Mouse (Mus musculus) hindbrain, embryonic 10.5 days (tissue): ENCODE results near the gene Vac14. TPM values are rescaled to one million over a fixed set of nuclear protein-coding genes. Genes with fewer than 3 reads are reported as not detected.
"Not testable (repeated sequence)": the region's sequence is repeated elsewhere in the genome, so short reads cannot be mapped to it uniquely, and the experiment has no call there.

ENCODE experiments used
- DNase-seq: peaks from one replicate; pipeline ENCODE4 v3.0.0-alpha.2; 2017; ENCODE audit warnings: low spot score
- H3K27ac ChIP-seq: fragments of 300-500 bp; sonication (generic); 2 replicates; pipeline ENCODE4 v1.5.1; 2016; ENCODE audit warnings: mild to moderate bottlenecking, moderate library complexity
- H3K27me3 ChIP-seq: fragments of 300-500 bp; sonication (generic); 2 replicates; pipeline ENCODE4 v1.6.1; 2016; ENCODE audit warnings: mild to moderate bottlenecking; ENCODE audit not compliant: poor library complexity, insufficient read depth, severe bottlenecking
- H3K36me3 ChIP-seq: fragments of 300-500 bp; sonication (generic); 2 replicates; pipeline ENCODE4 v1.6.1; 2016; ENCODE audit warnings: mild to moderate bottlenecking, moderate library complexity
- H3K4me1 ChIP-seq: fragments of 300-500 bp; sonication (generic); replicated peaks from 2 replicates; pipeline ENCODE4 v1.6.1; 2016; ENCODE audit warnings: mild to moderate bottlenecking
- H3K4me3 ChIP-seq: fragments of 300-500 bp; sonication (generic); 2 replicates; pipeline ENCODE4 v1.5.1; 2016; ENCODE audit warnings: mild to moderate bottlenecking, moderate library complexity
- H3K9me3 ChIP-seq: fragments of 300-500 bp; sonication (generic); 2 replicates; pipeline ENCODE4 v1.6.1; 2016; ENCODE audit warnings: mild to moderate bottlenecking, moderate library complexity
- WGBS: fragments of 180-500 bp; shearing (Covaris S2); methylation state at CpG from one replicate; pipeline ENCODE4 v1.1.7; 2016; 5-methylcytosine and 5-hydroxymethylcytosine counted together
- polyA plus RNA-seq: library from polyadenylated mRNA; unstranded; fragments of >200 nt; fragmentation: Nextera tagmentation; extraction: Ambion mirVana; gene quantifications from 2 replicates; pipeline ENCODE4 v1.2.1, GENCODE M21; 2016

Gene Vac14
- polyA plus RNA-seq, 1 experiment from 2014 or later, result 31.9 TPM

DNA sequence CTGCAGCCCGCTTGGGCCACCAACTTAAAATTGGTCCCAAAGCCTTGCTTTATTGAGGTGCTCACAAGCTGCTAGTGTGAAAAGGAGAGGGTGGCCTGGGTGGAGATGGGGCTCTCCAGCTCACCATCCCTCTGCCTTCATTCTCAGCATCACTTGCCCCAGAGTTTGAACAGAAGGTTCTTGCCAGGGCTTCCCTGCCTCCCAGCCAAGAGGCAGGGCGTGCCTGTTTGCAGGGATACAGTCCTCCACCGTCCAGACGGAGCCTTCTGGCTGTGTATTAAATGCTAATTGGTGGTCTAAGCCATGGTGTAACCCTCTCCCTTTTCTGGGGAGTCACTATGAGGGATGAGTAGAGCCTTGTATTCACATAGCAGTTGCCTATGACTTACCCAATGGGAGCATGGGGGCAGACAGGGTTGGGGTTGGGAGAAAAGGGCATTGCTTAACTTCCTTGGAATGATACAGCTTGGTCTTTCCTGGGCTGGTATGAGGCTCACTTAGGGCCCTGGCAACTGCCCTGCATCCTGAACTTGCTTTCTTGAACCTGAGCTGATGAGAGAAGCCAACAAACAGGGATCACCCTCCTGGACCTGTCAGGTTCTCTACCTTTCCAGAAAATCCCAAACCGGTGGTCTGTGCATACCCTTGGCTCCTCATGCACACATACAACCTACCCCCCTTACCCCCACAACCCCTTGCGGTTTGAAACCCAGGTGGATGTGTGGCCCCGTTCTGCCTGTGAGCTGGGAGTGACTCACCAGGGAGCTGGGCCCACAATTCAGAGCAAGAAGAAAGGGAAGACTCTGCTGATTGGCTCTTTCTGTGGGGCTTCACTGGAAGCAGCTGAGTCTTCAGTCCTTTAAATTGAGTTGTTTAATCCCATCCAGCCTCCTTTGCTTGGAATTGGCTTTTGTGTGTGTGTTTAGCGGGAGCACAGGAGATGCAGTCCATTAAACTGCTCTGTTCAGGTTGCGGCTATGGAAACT lies 36.0 kb downstream of the Vac14 start:
- Histone ChIP-seq H3K4me1 (no peaks in the 10 kb centered on the region), H3K27ac (no peak overlapping the region), H3K36me3 (peaks cover 83% of the 10 kb centered on the region), H3K4me3 (no peak overlapping the region), H3K9me3 (no peaks in the 10 kb centered on the region), H3K27me3 (no peaks in the 10 kb centered on the region)
- 83% methylated on average over 9 of the region's 9 CpGs for WGBS
- no peak for DNase-seq

DNA sequence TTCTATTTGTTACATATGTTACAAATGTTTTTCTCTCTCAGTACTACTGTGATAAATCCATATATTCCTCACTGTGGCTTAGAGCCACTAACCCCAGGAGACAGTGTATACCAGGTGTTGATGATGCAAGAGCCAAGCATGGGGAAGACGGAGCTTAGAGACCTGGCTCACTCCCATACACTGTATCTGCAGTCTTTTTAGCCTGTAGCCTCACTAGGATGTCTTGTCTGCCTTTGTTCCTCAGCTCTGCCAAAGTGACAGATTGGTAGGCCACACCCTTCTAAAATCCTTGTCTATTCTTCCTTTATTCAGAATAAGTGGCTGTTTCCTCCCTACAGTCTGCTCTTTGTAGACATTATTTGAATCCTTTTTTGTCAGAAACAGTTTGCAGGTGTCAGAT lies 37.4 kb downstream of the Vac14 start:
- H3K27me3 ChIP-seq, result no peaks in the 10 kb centered on the region
- 90% methylated on average over 1 of the region's 1 CpGs for WGBS
- no peaks in the 10 kb centered on the region for H3K9me3 ChIP-seq
- no peak overlapping the region for H3K27ac ChIP-seq
- peaks cover 77% of the 10 kb centered on the region for H3K36me3 ChIP-seq
- no peaks in the 10 kb centered on the region for H3K4me1 ChIP-seq
- DNase-seq, result no peak
- H3K4me3 ChIP-seq, result no peak overlapping the region

DNA sequence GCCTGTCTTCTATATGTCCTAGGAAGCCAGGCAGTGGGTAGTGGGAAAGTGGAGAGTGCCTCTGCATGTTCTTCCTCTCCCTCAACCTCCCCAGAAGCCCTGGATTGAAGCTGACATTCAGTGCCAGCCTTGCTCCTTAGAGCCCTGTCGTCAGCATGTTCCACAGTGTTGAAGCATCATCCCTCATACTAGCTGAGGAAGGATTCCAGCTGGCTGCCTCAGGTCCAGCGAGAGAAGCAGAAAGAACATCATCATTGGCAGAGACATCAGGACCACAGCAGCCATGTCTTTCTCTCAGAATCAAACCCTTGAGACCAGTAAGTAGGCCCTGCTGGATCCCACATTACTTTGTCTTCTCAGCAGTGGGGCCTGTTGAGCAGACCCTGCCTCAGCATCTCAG lies 39.3 kb downstream of the Vac14 start:
- H3K4me1 ChIP-seq, result no peaks in the 10 kb centered on the region
- H3K36me3 ChIP-seq, result peaks cover 71% of the 10 kb centered on the region
- no peak overlapping the region for H3K27ac ChIP-seq
- H3K9me3 ChIP-seq, result no peaks in the 10 kb centered on the region
- DNase-seq, result no peak
- H3K4me3 ChIP-seq, result no peak overlapping the region
- 92% methylated on average over 2 of the region's 2 CpGs for WGBS
- H3K27me3 ChIP-seq, result no peaks in the 10 kb centered on the region

DNA sequence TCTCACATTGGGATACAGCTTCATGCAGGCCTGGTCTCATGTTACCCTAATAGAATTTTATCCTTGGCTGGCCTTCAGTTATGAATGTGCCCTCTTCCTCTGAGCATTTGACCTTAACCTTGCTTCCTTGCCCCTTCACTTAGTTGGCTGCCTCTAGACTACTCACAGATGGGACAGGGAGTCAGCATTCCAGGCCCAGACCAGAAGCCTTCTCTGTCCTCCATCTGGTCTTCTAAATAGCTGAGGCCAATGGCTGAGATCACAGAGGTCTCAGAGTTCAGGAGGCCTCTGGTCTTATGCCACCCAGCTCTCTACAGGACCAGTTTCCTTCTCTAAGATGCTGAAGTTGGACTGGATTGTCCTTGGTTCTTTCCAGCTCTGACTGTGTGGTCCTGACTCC lies 41.7 kb downstream of the Vac14 start:
- no peak for DNase-seq
- Histone ChIP-seq H3K27me3 (no peaks in the 10 kb centered on the region), H3K9me3 (no peaks in the 10 kb centered on the region), H3K4me1 (peaks cover 12% of the 10 kb centered on the region), H3K4me3 (no peak overlapping the region), H3K36me3 (peaks cover 50% of the 10 kb centered on the region), H3K27ac (no peak overlapping the region)

DNA sequence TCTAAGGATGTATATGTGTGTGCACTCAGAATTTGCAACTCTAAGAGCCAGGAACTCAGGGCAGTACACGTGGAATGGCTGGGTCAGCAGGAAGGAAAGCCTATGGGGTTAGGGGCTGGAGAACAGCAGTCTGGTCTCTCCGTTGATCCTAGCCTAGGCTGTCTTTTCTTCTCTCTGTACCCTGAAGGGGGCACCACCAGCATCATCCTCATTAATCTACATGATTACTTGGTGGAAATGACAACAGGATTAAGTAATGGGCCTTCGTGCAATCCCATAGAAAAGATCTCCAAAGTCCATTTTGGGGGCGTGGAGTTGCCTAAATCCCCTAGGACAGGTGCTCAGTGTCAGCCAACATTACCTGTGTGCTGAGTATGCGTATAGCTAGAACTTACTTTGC lies 44.2 kb downstream of the Vac14 start:
- Histone ChIP-seq H3K27me3 (no peaks in the 10 kb centered on the region), H3K4me3 (no peak overlapping the region), H3K27ac (no peak overlapping the region), H3K4me1 (peaks cover 12% of the 10 kb centered on the region), H3K36me3 (peaks cover 35% of the 10 kb centered on the region), H3K9me3 (no peaks in the 10 kb centered on the region)
- 80% methylated on average over 5 of the region's 5 CpGs for WGBS
- no peak for DNase-seq

DNA sequence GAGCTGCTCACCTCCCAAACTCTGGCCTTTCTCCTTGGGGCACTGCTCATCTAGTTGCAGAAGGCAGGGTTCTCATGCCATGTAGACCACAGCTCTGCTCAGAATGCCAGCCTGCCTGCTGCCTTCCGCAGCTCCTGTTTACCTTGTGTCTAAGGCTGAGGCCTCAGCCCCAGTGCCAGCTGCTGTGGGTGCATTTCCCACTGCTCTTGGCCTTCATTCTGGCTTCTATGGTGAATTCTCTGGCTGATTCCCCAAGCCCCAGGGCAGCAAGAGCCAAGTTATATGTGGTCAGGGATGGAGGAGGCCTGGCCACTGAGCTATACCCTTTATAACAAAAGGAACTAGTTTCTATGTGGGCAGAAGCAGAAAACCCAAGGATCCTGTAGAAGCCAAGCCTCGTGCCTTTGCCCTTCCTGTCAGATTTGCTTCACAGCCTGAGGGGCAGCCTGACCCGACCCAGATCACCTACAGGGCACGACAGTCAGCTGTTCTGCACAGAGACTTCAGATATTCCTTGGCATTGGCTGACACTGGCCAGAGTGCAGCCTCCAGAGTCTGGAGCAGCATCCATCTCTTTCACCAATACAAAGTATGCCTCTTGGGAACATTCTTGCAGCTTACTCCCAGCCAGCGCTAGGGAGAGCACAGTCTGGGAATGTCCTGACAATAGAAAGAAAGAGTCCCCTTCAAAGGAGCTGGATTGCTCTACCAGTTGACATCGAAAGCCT lies 44.8 kb downstream of the Vac14 start:
- 82% methylated on average over 6 of the region's 6 CpGs for WGBS
- no peak for DNase-seq

DNA sequence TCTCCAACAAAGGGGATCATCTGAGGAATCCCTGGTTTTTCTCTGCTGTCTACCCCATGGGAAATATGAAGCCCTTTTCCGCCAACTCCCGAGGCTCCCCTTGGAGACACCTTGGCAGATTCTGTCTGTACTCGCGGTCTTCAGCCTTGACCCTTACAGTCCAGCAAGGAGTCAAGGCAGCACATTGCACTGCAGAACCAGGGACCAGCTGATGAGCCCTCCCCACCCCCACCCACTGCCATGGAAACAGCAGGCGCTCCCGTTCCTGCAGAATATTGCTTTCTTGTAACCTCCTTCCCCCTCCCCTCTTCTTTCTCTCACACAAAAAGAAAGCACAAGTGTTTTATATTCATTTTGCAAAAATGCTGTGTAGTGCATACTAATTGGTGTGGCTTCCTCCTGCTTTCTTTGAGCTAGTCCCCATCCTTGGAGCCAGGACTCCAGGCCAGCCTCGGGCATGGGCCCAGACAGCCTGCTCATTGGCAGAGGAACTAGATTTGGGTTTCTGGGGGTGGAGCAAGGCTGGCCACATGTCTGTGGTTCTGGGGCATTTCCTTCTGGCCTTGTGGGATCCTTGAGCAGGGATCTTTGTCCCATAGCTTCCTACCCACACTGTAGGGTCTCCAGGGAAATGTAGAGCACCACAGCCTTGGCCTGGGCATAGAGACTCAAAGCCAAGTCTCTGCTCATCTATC lies 46.0 kb downstream of the Vac14 start:
- no peak for DNase-seq
- Histone ChIP-seq H3K9me3 (no peaks in the 10 kb centered on the region), H3K27me3 (no peaks in the 10 kb centered on the region), H3K4me1 (peaks cover 12% of the 10 kb centered on the region), H3K27ac (peak overlapping the region; percentile 75), H3K36me3 (peaks cover 19% of the 10 kb centered on the region), H3K4me3 (no peak overlapping the region)
- 73% methylated on average over 7 of the region's 7 CpGs for WGBS

More for the DNA sequence above, 44.8 kb downstream of the Vac14 start:
- Histone ChIP-seq H3K9me3 (no peaks in the 10 kb centered on the region), H3K27ac (no peak overlapping the region), H3K36me3 (peaks cover 29% of the 10 kb centered on the region), H3K27me3 (no peaks in the 10 kb centered on the region), H3K4me1 (peaks cover 12% of the 10 kb centered on the region), H3K4me3 (no peak overlapping the region)

DNA sequence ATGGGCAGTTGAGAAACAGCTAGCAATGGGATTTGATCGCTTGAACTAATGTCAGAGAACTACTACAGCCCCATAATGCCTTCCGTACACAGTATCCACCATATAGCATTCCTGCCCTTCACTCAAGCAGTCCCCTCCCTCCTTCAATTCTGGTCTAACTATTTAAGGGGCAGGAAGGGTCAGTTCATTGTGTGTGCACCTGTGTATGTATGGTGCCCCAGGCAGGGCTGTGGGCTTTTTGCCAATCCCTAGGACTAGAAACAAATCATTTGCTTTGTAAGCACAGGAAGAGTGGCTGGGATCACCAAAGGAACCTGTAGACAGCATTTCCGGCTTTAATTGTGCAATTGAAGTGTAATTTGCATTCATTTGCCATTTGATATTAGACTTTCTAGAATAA lies 46.6 kb downstream of the Vac14 start:
- Histone ChIP-seq H3K27me3 (no peaks in the 10 kb centered on the region), H3K36me3 (peaks cover 19% of the 10 kb centered on the region), H3K27ac (peak overlapping the region; percentile 75; the same call in 1 of the 2 replicates), H3K9me3 (no peaks in the 10 kb centered on the region), H3K4me3 (no peak overlapping the region), H3K4me1 (peaks cover 12% of the 10 kb centered on the region)
- no peak for DNase-seq
- WGBS, result 93% methylated on average over 3 of the region's 3 CpGs

DNA sequence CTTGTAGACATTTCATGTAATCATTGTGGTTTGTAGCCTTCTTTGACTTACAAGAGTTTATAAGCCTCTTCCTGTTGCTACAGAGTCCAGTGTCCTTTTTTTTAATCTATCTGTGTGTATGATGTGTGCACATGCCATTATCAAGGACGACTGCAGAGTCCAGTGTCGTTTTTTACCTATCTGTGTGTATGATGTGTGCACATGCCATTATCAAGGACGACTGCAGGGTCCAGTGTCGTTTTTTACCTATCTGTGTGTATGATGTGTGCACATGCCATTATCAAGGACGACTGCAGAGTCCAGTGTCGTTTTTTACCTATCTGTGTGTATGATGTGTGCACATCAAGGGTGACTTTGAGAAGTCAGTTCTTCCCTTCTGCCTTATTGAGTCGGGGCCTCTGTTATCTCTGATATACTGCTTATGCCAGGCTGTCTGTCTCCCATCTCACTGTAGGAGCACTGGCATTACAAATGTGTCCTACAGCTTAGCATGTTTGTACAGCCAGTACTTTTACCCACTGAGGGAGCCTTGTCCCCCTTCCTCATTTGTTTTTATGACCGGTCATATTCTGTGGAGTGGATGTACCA lies 49.3 kb downstream of the Vac14 start:
- not testable (repeated sequence) for DNase-seq, H3K27me3 ChIP-seq, H3K9me3 ChIP-seq, H3K4me3 ChIP-seq, H3K27ac ChIP-seq
- H3K4me1 ChIP-seq, result peaks cover 12% of the 10 kb centered on the region
- H3K36me3 ChIP-seq, result peaks cover 23% of the 10 kb centered on the region
- 91% methylated on average over 8 of the region's 8 CpGs for WGBS

DNA sequence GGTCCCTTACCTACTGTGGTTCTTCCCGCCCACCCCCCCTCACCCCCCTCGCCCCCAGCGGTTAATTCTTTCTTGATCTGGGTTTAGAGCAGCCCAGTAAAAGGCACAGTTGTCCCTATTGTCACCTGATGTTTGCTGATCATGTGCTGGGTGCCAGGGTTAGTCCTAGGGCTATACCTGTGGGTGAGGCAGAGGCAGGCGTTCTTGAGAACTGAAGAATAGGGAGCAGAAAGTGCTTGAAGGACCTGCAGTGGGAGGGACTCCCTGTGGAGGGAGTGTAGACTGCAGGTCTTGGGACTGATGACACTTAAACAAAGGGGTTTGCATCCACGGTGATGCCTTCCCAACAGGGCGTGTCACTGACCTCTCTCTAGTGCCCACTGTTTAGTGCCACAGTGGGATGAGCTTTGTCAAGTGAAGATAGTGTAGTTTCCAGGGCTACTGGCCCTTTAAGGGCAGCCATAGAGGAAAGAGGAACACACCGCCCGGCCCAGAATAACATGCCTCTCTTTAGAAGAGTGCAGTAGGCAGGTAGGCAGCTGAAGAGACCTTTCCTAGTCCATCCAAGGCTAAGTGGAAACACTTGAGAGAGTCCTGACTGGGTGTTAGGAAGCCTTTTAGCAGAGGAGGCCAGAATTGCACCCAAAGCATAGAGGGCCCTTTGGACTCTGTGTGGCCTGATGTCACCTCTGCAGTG lies 51.7 kb downstream of the Vac14 start:
- Histone ChIP-seq H3K36me3 (peaks cover 46% of the 10 kb centered on the region), H3K27ac (0 out of 2 replicates have a peak overlapping the region, but pooled peaks have one; percentile 53), H3K4me3 (no peak overlapping the region), H3K4me1 (no peaks in the 10 kb centered on the region; the same call in 1 of the 2 replicates), H3K9me3 (no peaks in the 10 kb centered on the region), H3K27me3 (no peaks in the 10 kb centered on the region)
- no peak for DNase-seq
- 72% methylated on average over 8 of the region's 8 CpGs for WGBS

DNA sequence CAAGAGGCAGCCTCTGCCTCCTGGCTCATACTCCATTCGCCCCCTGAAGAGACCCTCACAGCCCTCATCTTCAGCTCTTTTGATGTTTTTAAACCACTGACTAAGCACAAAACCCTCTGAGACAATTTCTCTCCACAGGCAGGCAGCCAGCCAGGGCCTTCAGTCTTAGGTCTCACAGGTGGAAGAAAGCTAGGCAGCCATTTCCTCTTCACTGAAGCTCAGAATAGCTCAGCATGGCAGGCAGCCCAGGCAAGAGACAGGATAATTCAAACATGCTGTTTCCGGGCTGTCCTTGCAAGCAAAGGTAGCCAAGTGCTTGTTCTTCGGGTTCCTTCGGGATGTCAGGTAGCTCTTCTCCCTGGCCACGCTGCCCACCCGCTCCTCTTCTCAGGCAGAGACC lies 52.9 kb downstream of the Vac14 start:
- 89% methylated on average over 6 of the region's 6 CpGs for WGBS
- H3K4me3 ChIP-seq, result no peak overlapping the region
- no peaks in the 10 kb centered on the region for H3K27me3 ChIP-seq
- no peaks in the 10 kb centered on the region; the same call in 1 of the 2 replicates for H3K4me1 ChIP-seq
- H3K27ac ChIP-seq, result no peak overlapping the region
- no peaks in the 10 kb centered on the region for H3K9me3 ChIP-seq
- DNase-seq, result no peak
- H3K36me3 ChIP-seq, result peaks cover 59% of the 10 kb centered on the region

DNA sequence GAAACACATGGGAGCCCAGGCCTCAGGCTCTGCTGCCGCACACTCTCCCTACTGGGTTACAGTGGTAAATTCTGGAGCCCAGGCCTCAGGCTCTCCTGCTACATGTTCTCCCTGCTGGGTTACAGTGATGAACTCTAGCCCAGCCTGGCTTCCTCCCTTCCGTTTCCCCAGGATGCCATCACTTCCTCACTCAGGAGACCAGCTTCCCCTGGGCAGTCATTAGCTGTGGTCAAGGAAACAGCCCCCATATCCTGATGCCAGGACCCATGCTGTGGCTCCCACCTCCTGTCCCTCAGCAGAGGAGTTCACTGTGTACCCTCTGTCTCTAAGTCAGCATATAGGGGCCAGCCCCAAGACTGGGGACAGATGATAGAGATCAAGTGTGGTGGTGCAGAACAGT lies 53.7 kb downstream of the Vac14 start:
- H3K36me3 ChIP-seq, result peaks cover 61% of the 10 kb centered on the region
- H3K27me3 ChIP-seq, result no peaks in the 10 kb centered on the region
- 92% methylated on average over 2 of the region's 2 CpGs for whole genome bisulfite sequencing
- no peak overlapping the region for H3K27ac ChIP-seq
- no peak for DNase-seq
- no peak overlapping the region for H3K4me3 ChIP-seq
- peaks cover 4% of the 10 kb centered on the region; the same call in 1 of the 2 replicates for H3K4me1 ChIP-seq
- H3K9me3 ChIP-seq, result no peaks in the 10 kb centered on the region
